Mouse (Mus musculus) frontal cortex, postnatal 10 days (tissue): ENCODE results near the gene Nsd2.
A peak's percentile ranks its signal among the peaks of the same experiment; 100 is the strongest.

ENCODE experiments used
- DNase-seq, 2 experiments: peaks; one replicate each; pipeline ENCODE4 v3.0.0; 2022; ENCODE audit warnings: low spot score in 2 of 2, mixed read lengths in 1 of 2

Nsd2 gene

GRCm38 (mm10) chr5:33819876-33820732 is at the start of gene Nsd2:
Gene Nsd2 (plus strand): TSS chr5:33820725.
- DNase-seq = peak; percentile 88 to 91

GRCm38 (mm10) chr5:33777195-33777594 is 43.3 kb upstream of the Nsd2 start:
- DNase-seq = no peak

GRCm38 (mm10) chr5:33781964-33782344 is 38.6 kb upstream of the Nsd2 start:
- peak in 1 of 2 experiments; percentile 14 for DNase-seq

GRCm38 (mm10) chr5:33782345-33782998 is 38.1 kb upstream of the Nsd2 start, which contains the start of gene Letm1:
Gene Letm1 (minus strand): TSS chr5:33782817.
- DNase-seq = peak; percentile 90 to 94

GRCm38 (mm10) chr5:33782999-33783390 is 37.5 kb upstream of the Nsd2 start:
- no peak for DNase-seq

GRCm38 (mm10) chr5:33791912-33792643 is 28.4 kb upstream of the Nsd2 start:
- DNase-seq = no peak

GRCm38 (mm10) chr5:33803337-33803736 is 17.2 kb upstream of the Nsd2 start:
- no peak for DNase-seq

GRCm38 (mm10) chr5:33811519-33811918 is 9.0 kb upstream of the Nsd2 start:
- DNase-seq = no peak

- no peak for DNase-seq
These were observed 4.4 kb upstream of the Nsd2 start for GRCm38 (mm10) chr5:33816008-33816725.

- DNase-seq = no peak
These were observed 2.4 kb upstream of the Nsd2 start for GRCm38 (mm10) chr5:33818104-33818503.

- peak; percentile 15 to 37 for DNase-seq
These were observed 1.2 kb upstream of the Nsd2 start for GRCm38 (mm10) chr5:33819141-33819875.

GRCm38 (mm10) chr5:33820733-33821621 is 452 bp downstream of the Nsd2 start:
- DNase-seq = peak; percentile 12 to 47

GRCm38 (mm10) chr5:33821901-33822427 is 1.4 kb downstream of the Nsd2 start:
- no peak for DNase-seq

- no peak for DNase-seq
These were observed 1.9 kb downstream of the Nsd2 start for GRCm38 (mm10) chr5:33822456-33822855.

- DNase-seq = no peak
These were observed 5.5 kb downstream of the Nsd2 start for GRCm38 (mm10) chr5:33826001-33826400.

GRCm38 (mm10) chr5:33828107-33828506 is 7.6 kb downstream of the Nsd2 start:
- DNase-seq = no peak

GRCm38 (mm10) chr5:33829958-33830357 is 9.4 kb downstream of the Nsd2 start:
- DNase-seq = no peak

- no peak for DNase-seq
These were observed 10.3 kb downstream of the Nsd2 start for GRCm38 (mm10) chr5:33830832-33831231.

- no peak for DNase-seq
These were observed 20.8 kb downstream of the Nsd2 start for GRCm38 (mm10) chr5:33841331-33841730.

GRCm38 (mm10) chr5:33842549-33842948 is 22.0 kb downstream of the Nsd2 start:
- DNase-seq = no peak
